Mouse (Mus musculus) kidney, embryonic 15.5 days (tissue): ENCODE measurements at regions not wholly inside any gene's neighbourhood (a gene's known extent, or its start where the extent isn't known, plus 50 kb on each side); places are given as distances from the start of the nearest gene placed in this dataset.

Source experiments
- ATAC-seq: fragments of 200-750 bp; cut with Nextera tagmentation; replicated peaks from 2 replicates; pipeline ENCODE4 v1.8.0; 2017; ENCODE audit warnings: moderate TSS enrichment; ENCODE audit not compliant: low FRiP score
- H3K27ac ChIP-seq: fragments of 300-500 bp; sonication (generic); 2 replicates; pipeline ENCODE4 v1.5.1; 2015; ENCODE audit warnings: mild to moderate bottlenecking, inconsistent platforms
- H3K27me3 ChIP-seq: fragments of 300-500 bp; sonication (generic); 2 replicates; pipeline ENCODE4 v1.6.1; 2015; ENCODE audit warnings: inconsistent platforms
- H3K36me3 ChIP-seq: fragments of 300-500 bp; sonication (generic); 2 replicates; pipeline ENCODE4 v1.6.1; 2015; ENCODE audit warnings: inconsistent platforms
- H3K4me1 ChIP-seq: fragments of 300-500 bp; sonication (generic); 2 replicates; pipeline ENCODE4 v1.6.1; 2015; ENCODE audit warnings: inconsistent platforms
- H3K4me2 ChIP-seq: fragments of 300-500 bp; sonication (generic); 2 replicates; pipeline ENCODE4 v1.6.1; 2015; ENCODE audit warnings: moderate library complexity, mild to moderate bottlenecking, inconsistent platforms
- H3K4me3 ChIP-seq: fragments of 300-500 bp; sonication (generic); replicated peaks from 2 replicates; pipeline ENCODE4 v1.5.1; 2015; ENCODE audit warnings: mild to moderate bottlenecking, inconsistent platforms
- H3K9ac ChIP-seq: fragments of 300-500 bp; sonication (generic); 2 replicates; pipeline ENCODE4 v1.6.1; 2015; ENCODE audit warnings: mild to moderate bottlenecking, inconsistent platforms
- H3K9me3 ChIP-seq: fragments of 300-500 bp; sonication (generic); replicated peaks from 2 replicates; pipeline ENCODE4 v1.6.1; 2016; ENCODE audit warnings: inconsistent platforms
- WGBS: fragments of 180-500 bp; shearing (Covaris S2); methylation state at CpG from one replicate; pipeline ENCODE4 v1.1.7; 2015; ENCODE audit warnings: mixed read lengths; 5-methylcytosine and 5-hydroxymethylcytosine counted together

DNA sequence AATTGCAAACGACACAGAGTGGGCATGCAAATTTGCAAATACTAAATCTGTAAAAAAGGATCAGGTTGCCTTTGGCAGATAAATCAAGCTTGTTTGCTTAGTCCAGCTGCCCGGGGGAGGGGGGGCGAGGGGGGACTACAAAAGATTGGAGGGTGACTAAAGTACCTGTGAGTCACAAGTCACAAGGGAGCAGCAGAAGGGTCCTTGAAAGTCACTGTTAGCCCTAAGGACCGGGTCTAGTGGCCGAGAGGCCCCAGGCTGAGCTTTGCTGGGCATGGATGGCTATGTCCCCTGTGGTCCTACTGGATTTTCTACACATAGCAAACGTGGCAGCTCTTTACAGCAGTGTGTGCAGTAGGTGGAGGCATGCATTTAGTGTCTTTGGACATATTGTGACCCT, 118.4 kb upstream of the Pitx1 start:
- Histone ChIP-seq H3K27me3 (peaks cover 48% of the 10 kb centered on the region), H3K4me2 (no peak overlapping the region), H3K4me3 (no peak overlapping the region), H3K9me3 (no peaks in the 10 kb centered on the region), H3K27ac (no peak overlapping the region), H3K9ac (no peak overlapping the region), H3K4me1 (no peaks in the 10 kb centered on the region), H3K36me3 (no peaks in the 10 kb centered on the region)
- WGBS, result 57% methylated on average over 6 of the region's 6 CpGs
- no peak for ATAC-seq

DNA sequence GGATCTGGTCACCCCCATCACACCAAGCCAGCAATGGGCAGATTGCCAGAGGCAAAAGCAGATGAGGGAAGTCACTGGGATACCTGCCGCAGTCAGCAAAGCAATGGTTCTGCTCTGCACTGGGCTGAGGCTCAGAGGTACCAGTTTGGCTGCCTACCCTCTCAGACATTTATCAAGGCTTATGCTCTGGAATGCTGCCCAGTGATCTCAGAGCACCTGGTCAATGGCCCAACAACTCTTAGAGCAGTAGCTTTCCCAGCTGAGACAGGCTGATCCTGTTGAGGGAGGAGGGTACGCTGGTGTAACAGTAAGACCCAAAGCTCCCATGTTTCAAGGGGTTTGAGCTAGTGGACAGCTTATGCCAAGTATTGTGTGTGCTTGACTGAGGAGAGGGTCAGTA, 117.4 kb upstream of the Pitx1 start:
- Histone ChIP-seq H3K36me3 (no peaks in the 10 kb centered on the region), H3K9me3 (no peaks in the 10 kb centered on the region), H3K4me2 (no peak overlapping the region), H3K27ac (no peak overlapping the region), H3K4me3 (no peak overlapping the region), H3K9ac (no peak overlapping the region), H3K27me3 (peaks cover 39% of the 10 kb centered on the region), H3K4me1 (no peaks in the 10 kb centered on the region)
- no peak for ATAC-seq
- WGBS, result 98% methylated on average over 2 of the region's 2 CpGs

DNA sequence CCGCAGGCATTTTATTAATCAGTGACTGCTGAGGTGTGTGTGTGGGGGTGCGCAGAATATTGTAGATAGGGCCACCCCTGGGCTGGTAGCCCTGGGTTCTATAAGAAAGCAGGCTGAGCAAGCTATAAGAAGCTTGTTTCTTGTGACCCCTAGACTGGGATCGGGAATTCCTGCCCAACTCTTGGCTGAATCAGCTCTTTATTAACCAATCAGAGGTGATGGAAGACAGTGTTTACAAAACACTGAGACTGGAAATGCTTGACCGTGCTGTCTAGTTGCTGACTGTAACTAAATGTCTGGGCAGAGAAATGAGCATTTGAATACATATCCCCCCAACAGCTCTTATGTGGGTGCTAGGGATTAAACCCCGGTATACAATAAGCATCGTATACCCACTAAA, 114.8 kb upstream of the Pitx1 start:
- no peak overlapping the region for H3K9ac ChIP-seq
- no peak for ATAC-seq
- no peaks in the 10 kb centered on the region for H3K4me1 ChIP-seq
- peaks cover 12% of the 10 kb centered on the region; the same call in 1 of the 2 replicates for H3K27me3 ChIP-seq
- 80% methylated on average over 6 of the region's 6 CpGs for WGBS
- H3K9me3 ChIP-seq, result no peaks in the 10 kb centered on the region
- no peak overlapping the region for H3K27ac ChIP-seq
- no peak overlapping the region for H3K4me2 ChIP-seq
- no peak overlapping the region for H3K4me3 ChIP-seq
- no peaks in the 10 kb centered on the region for H3K36me3 ChIP-seq

DNA sequence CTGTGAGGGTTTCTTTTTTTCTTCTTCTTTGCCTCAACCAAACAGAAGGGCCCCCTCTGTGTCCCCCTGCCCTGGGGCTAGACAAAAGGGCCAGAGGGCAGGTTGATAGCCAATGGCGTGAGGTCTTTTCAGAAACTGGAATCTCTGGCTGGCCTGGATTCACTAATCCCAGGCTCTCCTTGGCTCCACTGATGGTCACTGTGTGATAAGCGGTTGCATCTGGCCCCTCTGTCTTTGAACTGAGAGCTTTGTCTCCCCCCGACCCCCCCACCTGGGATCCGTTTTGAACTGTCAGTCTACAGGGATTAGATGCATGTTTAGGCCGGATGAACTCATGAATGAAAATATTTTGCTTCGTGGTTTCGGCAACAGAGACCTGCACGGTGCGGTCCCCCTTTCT, 112.6 kb upstream of the Pitx1 start:
- Histone ChIP-seq H3K27ac (no peak overlapping the region), H3K27me3 (no peaks in the 10 kb centered on the region), H3K36me3 (no peaks in the 10 kb centered on the region), H3K4me2 (no peak overlapping the region), H3K9me3 (no peaks in the 10 kb centered on the region), H3K4me1 (no peaks in the 10 kb centered on the region), H3K4me3 (no peak overlapping the region), H3K9ac (no peak overlapping the region)
- no peak for ATAC-seq
- WGBS, result 78% methylated on average over 9 of the region's 9 CpGs

DNA sequence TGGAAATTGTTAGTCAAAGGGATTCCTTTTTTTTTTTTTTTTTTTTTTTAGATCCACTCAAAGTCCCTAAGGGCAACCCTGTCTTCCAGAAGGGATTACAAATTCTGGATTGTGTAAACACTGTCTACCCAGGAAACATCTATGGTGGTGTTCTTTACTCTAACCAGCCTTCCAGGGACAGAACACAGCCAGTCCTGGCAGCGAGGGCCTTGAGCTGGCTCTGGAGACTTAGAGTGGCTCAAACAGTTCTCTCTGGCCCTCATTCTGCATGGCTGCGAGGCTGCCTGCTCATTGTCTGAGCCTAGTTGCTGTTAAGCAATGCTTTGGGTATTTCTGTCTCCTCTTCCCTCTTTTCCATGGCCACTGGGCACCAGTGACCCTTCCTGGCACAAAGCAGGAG, 112.2 kb upstream of the Pitx1 start:
- Histone ChIP-seq H3K9me3 (no peaks in the 10 kb centered on the region), H3K27ac (no peak overlapping the region), H3K27me3 (no peaks in the 10 kb centered on the region), H3K4me3 (no peak overlapping the region), H3K4me2 (no peak overlapping the region), H3K9ac (no peak overlapping the region), H3K4me1 (no peaks in the 10 kb centered on the region), H3K36me3 (no peaks in the 10 kb centered on the region)
- no peak for ATAC-seq
- WGBS, result 75% methylated on average over 2 of the region's 2 CpGs

DNA sequence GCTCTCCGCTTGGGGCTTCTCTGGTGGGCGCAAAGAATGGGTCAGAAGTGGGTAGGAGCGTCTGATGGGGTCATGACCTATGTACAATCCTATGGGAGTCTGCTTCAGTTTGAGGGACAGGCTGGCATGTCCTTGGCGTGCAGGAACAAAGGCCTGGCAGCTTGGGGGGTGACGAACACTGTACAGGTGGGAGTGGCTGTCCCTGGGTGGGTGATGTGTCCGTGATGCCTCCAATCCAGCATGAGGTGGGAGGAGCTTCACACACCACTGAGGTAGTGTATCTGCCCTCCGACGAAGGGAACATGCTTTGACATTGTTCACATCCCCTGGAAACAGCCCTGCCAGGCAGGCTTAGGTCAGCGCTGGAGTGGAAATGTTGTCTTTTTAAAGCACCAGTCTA, 101.4 kb upstream of the Pitx1 start:
- 89% methylated on average over 9 of the region's 9 CpGs for WGBS

DNA sequence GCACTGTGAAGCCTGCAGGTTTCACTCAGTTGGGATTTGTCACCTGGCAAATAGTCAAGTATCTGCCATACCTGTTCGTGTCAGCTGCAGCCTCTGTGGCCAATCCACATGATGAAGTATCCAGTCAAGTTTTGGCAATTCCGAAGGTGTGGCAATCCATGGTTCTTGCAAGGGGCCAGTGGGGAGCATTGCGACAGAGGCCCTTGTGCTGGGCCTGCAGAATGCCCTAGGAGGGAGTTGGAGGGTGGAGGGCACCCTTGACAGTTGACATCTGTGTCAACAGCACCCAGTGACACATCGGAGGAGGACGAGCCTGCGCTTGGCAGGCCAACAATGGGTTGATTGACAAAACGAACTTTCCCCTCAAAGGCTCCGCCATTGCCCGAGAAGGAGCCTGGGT, 101.0 kb upstream of the Pitx1 start:
- H3K9ac ChIP-seq, result no peak overlapping the region
- H3K4me3 ChIP-seq, result no peak overlapping the region
- 92% methylated on average over 9 of the region's 9 CpGs for WGBS
- no peaks in the 10 kb centered on the region for H3K9me3 ChIP-seq
- ATAC-seq, result no peak
- H3K36me3 ChIP-seq, result no peaks in the 10 kb centered on the region
- H3K4me1 ChIP-seq, result 0 out of 2 replicates have a peak, but pooled peaks cover 4% of the 10 kb centered on the region
- H3K27ac ChIP-seq, result no peak overlapping the region
- no peaks in the 10 kb centered on the region for H3K27me3 ChIP-seq
- H3K4me2 ChIP-seq, result no peak overlapping the region

More for the DNA sequence above, 101.4 kb upstream of the Pitx1 start:
- Histone ChIP-seq H3K9me3 (no peaks in the 10 kb centered on the region), H3K27me3 (no peaks in the 10 kb centered on the region), H3K4me3 (no peak overlapping the region), H3K4me1 (0 out of 2 replicates have a peak, but pooled peaks cover 4% of the 10 kb centered on the region), H3K27ac (no peak overlapping the region), H3K36me3 (no peaks in the 10 kb centered on the region), H3K9ac (no peak overlapping the region), H3K4me2 (no peak overlapping the region)
- ATAC-seq, result no peak

DNA sequence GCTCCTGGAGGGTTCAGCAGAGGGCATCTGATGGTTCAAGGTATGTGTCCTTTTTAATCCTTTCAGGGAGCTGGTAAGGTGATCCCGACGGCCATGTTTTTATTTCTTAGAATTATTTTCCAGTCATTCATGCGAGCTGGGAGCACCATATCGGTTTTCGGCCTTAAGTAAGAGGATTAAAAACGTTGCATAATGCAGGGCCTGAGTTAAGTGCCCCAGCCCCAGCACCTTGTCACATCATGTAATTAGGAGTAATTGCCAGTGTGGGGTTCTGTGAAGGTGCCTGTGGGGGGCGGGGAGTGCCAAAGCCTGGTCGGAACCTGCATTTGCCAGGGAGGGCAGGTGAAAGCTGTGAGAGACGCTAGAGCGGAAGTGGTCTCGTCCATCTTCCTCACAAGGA, 94.6 kb upstream of the Pitx1 start:
- Histone ChIP-seq H3K4me3 (no peak overlapping the region), H3K27ac (no peak overlapping the region), H3K9me3 (no peaks in the 10 kb centered on the region), H3K36me3 (no peaks in the 10 kb centered on the region), H3K9ac (no peak overlapping the region), H3K4me1 (no peaks in the 10 kb centered on the region), H3K27me3 (peaks cover 6% of the 10 kb centered on the region; the same call in 1 of the 2 replicates), H3K4me2 (no peak overlapping the region)
- no peak for ATAC-seq
- WGBS, result 70% methylated on average over 11 of the region's 11 CpGs

DNA sequence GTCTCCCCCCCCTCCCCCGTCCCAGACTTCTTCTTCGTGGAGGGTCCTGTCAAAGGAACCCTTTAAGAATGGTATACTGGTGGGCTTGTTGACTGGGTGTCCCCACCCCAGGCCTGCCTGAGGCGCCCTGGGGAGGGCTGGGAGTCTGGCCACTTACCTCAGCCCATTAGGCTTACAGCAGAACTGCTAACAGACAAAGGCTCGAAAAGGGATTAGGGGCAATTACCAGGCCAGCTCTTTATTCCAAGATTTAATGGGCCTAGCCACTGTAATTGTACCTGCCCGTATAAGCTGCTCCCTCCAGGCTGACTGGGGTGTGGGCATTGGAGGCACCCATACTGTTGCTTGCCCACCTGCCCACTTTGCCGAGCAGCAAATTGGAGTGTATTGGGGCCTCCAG, 93.8 kb upstream of the Pitx1 start:
- no peaks in the 10 kb centered on the region for H3K4me1 ChIP-seq
- H3K27ac ChIP-seq, result no peak overlapping the region
- no peak overlapping the region for H3K9ac ChIP-seq
- peaks cover 13% of the 10 kb centered on the region for H3K27me3 ChIP-seq
- H3K4me2 ChIP-seq, result no peak overlapping the region
- no peaks in the 10 kb centered on the region for H3K9me3 ChIP-seq
- no peak overlapping the region for H3K4me3 ChIP-seq
- ATAC-seq, result no peak
- H3K36me3 ChIP-seq, result no peaks in the 10 kb centered on the region
- 51% methylated on average over 6 of the region's 6 CpGs for WGBS

DNA sequence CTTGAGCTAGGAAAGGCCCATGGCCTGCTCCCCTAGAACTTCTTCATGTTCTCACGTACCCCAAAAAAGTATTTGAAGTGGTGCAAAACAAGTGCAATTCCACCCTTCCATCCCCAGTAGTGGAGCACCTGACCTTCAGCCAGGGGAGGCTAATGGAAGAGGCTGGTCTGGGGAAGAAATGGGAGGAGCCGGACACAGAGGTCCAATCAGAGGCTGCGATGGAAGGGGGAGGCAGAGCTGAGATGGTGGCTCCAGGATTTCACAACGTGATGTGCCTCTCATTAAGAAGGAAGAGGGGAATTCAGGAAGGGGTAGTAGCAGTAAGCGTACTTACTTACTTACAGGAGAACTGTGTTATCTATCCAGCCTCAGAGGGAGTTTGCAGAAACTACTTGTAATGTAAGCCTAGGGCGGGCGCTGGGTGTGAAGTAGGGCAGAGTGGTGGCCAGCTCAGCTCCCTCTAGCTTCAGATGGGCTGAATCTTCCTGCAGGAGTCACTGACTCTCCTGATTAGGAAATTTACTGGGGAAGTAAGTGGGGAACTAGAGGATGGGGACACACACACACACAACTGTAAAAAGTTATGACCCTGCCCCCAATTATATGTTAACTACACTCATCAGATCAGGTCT, 87.6 kb upstream of the Pitx1 start:
- H3K27ac ChIP-seq, result no peak overlapping the region
- peak; percentile 85 for ATAC-seq
- peak overlapping the region; percentile 51 for H3K4me2 ChIP-seq
- H3K36me3 ChIP-seq, result no peaks in the 10 kb centered on the region
- peak overlapping the region; percentile 18 for H3K4me3 ChIP-seq
- H3K9ac ChIP-seq, result no peak overlapping the region
- H3K27me3 ChIP-seq, result peaks cover 45% of the 10 kb centered on the region
- 11% methylated on average over 7 of the region's 7 CpGs for WGBS
- H3K9me3 ChIP-seq, result no peaks in the 10 kb centered on the region
- H3K4me1 ChIP-seq, result peaks cover 15% of the 10 kb centered on the region

DNA sequence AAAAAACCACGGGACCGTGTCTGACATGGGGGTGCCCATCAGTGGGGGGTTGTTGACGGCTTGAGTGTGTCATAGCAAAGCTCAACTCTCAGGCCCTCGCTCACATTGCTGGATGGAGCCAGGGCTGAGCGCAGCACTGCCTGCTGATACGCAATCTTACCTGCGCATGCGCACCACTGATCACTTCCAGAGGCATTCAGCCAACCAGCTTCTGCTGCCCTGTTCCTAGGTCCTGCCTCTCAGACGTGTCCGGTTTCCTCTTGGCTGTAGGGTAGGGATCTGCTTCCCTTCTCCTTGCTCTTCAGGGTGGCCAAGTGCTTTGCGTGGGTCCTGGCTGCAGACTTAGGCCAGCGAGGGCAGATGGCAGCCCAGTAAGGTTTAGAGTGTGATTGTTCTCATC, 81.3 kb upstream of the Pitx1 start:
- no peaks in the 10 kb centered on the region for H3K36me3 ChIP-seq
- H3K9ac ChIP-seq, result no peak overlapping the region
- WGBS, result 93% methylated on average over 12 of the region's 12 CpGs
- no peak overlapping the region for H3K4me2 ChIP-seq
- no peak overlapping the region for H3K27ac ChIP-seq
- no peak for ATAC-seq
- no peak overlapping the region for H3K4me3 ChIP-seq
- peaks cover 6% of the 10 kb centered on the region for H3K4me1 ChIP-seq
- H3K27me3 ChIP-seq, result peaks cover 22% of the 10 kb centered on the region; the same call in 1 of the 2 replicates
- no peaks in the 10 kb centered on the region for H3K9me3 ChIP-seq

DNA sequence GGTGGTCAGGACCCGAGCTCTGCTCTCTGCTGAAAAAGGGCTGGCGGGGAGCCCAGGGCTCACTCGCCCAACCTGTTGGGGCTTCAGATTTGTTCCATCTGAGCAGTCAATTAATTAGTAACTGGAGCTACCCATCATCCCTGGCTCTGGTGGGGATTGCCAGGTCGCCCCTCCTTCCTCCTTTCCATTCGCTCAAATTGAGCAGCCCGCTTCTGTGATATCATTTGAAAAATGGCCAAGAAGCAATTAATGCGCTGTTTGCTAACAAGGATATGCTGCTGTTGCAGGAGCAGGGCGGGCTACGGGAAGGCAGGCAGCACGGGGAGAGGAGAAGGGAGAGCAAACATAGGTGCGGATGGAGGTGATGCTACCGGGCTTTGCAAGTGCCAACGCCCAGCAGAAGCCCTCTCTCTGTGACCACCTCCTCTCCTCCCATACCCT, 76.3 kb upstream of the Pitx1 start:
- peak overlapping the region; percentile 43 for H3K4me2 ChIP-seq

DNA sequence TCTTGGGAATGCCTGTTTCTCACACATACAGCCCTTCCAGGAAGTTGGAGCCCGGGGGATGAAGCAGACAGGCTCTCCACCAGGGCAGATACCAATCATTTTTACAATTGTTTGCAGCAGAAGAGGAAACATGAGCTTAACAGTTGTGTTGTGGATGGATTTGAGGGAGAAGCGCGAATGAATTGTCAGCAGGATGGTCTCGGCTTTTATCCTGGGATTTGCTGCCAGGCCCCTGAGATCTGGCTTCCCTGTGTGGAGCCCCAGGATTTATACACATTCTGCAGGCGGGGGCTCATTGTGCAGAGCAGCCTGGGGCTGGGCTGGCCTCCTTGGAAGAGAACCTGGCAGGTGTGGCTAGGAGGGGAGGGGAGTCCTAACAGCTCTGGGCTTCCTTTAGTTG, 73.9 kb upstream of the Pitx1 start:
- peak overlapping the region; percentile 75 for H3K27ac ChIP-seq
- H3K36me3 ChIP-seq, result no peaks in the 10 kb centered on the region
- H3K4me1 ChIP-seq, result peaks cover 30% of the 10 kb centered on the region
- H3K4me3 ChIP-seq, result no peak overlapping the region
- 17% methylated on average over 5 of the region's 5 CpGs for WGBS
- peak overlapping the region; percentile 3; the same call in 1 of the 2 replicates for H3K4me2 ChIP-seq
- H3K27me3 ChIP-seq, result peaks cover 7% of the 10 kb centered on the region; the same call in 1 of the 2 replicates
- H3K9ac ChIP-seq, result no peak overlapping the region
- no peaks in the 10 kb centered on the region for H3K9me3 ChIP-seq
- no peak for ATAC-seq

More for the DNA sequence above, 76.3 kb upstream of the Pitx1 start:
- H3K4me1 ChIP-seq, result peaks cover 30% of the 10 kb centered on the region
- H3K27me3 ChIP-seq, result peaks cover 14% of the 10 kb centered on the region; the same call in 1 of the 2 replicates
- no peak overlapping the region for H3K4me3 ChIP-seq
- H3K9ac ChIP-seq, result no peak overlapping the region
- WGBS, result 49% methylated on average over 13 of the region's 13 CpGs
- peak; percentile 79 for ATAC-seq
- H3K9me3 ChIP-seq, result no peaks in the 10 kb centered on the region
- H3K36me3 ChIP-seq, result no peaks in the 10 kb centered on the region
- peak overlapping the region; percentile 87 for H3K27ac ChIP-seq
